Mouse (Mus musculus) lung, postnatal 0 days (tissue): ENCODE measurements around the gene Pitpnc1. TPM values are rescaled to one million over a fixed set of nuclear protein-coding genes. Genes with fewer than 3 reads are reported as not detected.

ENCODE experiments used
- ATAC-seq: fragments of 200-750 bp; cut with Nextera tagmentation; 2 replicates; pipeline ENCODE4 v1.8.0; 2017; ENCODE audit warnings: moderate library complexity
- DNase-seq: peaks from one replicate; pipeline ENCODE4 v3.0.0-alpha.2; 2016; ENCODE audit warnings: low spot score
- H3K27ac ChIP-seq: fragments of 300-500 bp; sonication (generic); 2 replicates; pipeline ENCODE4 v1.5.1; 2014; ENCODE audit warnings: antibody characterized with exemption, mild to moderate bottlenecking, low read length, mixed read lengths
- H3K27me3 ChIP-seq: fragments of 300-500 bp; sonication (generic); replicated peaks from 2 replicates; pipeline ENCODE4 v1.6.1; 2014; ENCODE audit warnings: low read length, mixed read lengths; ENCODE audit not compliant: insufficient read depth
- H3K36me3 ChIP-seq: fragments of 300-500 bp; sonication (generic); 2 replicates; pipeline ENCODE4 v1.6.1; 2014; ENCODE audit warnings: low read length, mixed read lengths; ENCODE audit not compliant: insufficient read depth
- H3K4me1 ChIP-seq: fragments of 300-500 bp; sonication (generic); 2 replicates; pipeline ENCODE4 v1.6.1; 2014; ENCODE audit warnings: antibody characterized with exemption, low read depth, low read length, mixed read lengths; ENCODE audit not compliant: insufficient read depth
- H3K4me2 ChIP-seq: fragments of 300-500 bp; sonication (generic); replicated peaks from 2 replicates; pipeline ENCODE4 v1.6.1; 2014; ENCODE audit warnings: low read depth, mild to moderate bottlenecking, low read length, moderate library complexity, mixed read lengths
- H3K4me3 ChIP-seq: fragments of 300-500 bp; sonication (generic); 2 replicates; pipeline ENCODE4 v1.5.1; 2014; ENCODE audit warnings: low read depth, low read length
- H3K9ac ChIP-seq: fragments of 300-500 bp; sonication (generic); replicated peaks from 2 replicates; pipeline ENCODE4 v1.6.1; 2014; ENCODE audit warnings: low read depth, mild to moderate bottlenecking
- H3K9me3 ChIP-seq: fragments of 300-500 bp; sonication (generic); 2 replicates; pipeline ENCODE4 v1.6.1; 2016; ENCODE audit warnings: low read length, mixed read lengths
- CTCF ChIP-seq: IDR thresholded peaks from 2 replicates; pipeline ENCODE4 v1.5.1; 2016; ENCODE audit warnings: antibody characterized with exemption, mild to moderate bottlenecking
- EP300 ChIP-seq: IDR thresholded peaks from 2 replicates; pipeline ENCODE4 v1.6.1; 2016; ENCODE audit warnings: antibody characterized with exemption, mild to moderate bottlenecking, control low read depth
- WGBS: fragments of 180-500 bp; shearing (Covaris S2); extraction: QIAGEN DNeasy Blood & Tissue Kit; methylation state at CpG from one replicate; pipeline ENCODE4 v1.1.7; 2014; 5-methylcytosine and 5-hydroxymethylcytosine counted together
- polyA plus RNA-seq: library from polyadenylated mRNA; unstranded; fragments of >200 nt; fragmentation: Nextera tagmentation; extraction: Ambion mirVana; gene quantifications from 2 replicates; pipeline ENCODE4 v1.2.1, GENCODE M21; 2015

The Pitpnc1 gene
- polyA plus RNA-seq, 1 experiment from 2014 or later = 16.3 TPM

GRCm38 (mm10) chr11:107337391-107338148, 132.9 kb downstream of the Pitpnc1 start:
- peak overlapping the region; percentile 42 for H3K4me2 ChIP-seq
- no peak overlapping the region; the same call in 1 of the 2 replicates for H3K4me3 ChIP-seq
- H3K9me3 ChIP-seq = no peaks in the 10 kb centered on the region
- H3K27ac ChIP-seq = peak overlapping the region; percentile 57
- peak; percentile 59 for ATAC-seq
- no peaks in the 10 kb centered on the region for H3K36me3 ChIP-seq
- TF ChIP-seq EP300 (peak; percentile 41; the same call in 1 of the 2 replicates), CTCF (no peak)
- DNase-seq = peak; percentile 80
- H3K9ac ChIP-seq = no peak overlapping the region
- peaks cover 20% of the 10 kb centered on the region for H3K4me1 ChIP-seq
- WGBS = 26% methylated on average over 18 of the region's 18 CpGs
- no peaks in the 10 kb centered on the region for H3K27me3 ChIP-seq

- no peaks in the 10 kb centered on the region for H3K27me3 ChIP-seq
- H3K9ac ChIP-seq = no peak overlapping the region
- no peak overlapping the region for H3K4me3 ChIP-seq
- ATAC-seq (0 out of 2 replicates have a peak, but pooled peaks have one; percentile 20), DNase-seq (peak; percentile 51)
- peak overlapping the region; percentile 75 for H3K27ac ChIP-seq
- peaks cover 12% of the 10 kb centered on the region; the same call in 1 of the 2 replicates for H3K4me1 ChIP-seq
- TF ChIP-seq EP300 = no peak
- TF ChIP-seq CTCF = no peak
- 73% methylated on average over 11 of the region's 11 CpGs for WGBS
- no peaks in the 10 kb centered on the region for H3K9me3 ChIP-seq
- H3K4me2 ChIP-seq = 0 out of 2 replicates have a peak overlapping the region, but pooled peaks have one; percentile 4
- H3K36me3 ChIP-seq = no peaks in the 10 kb centered on the region
Measured at GRCm38 (mm10) chr11:107335756-107336155, 134.7 kb downstream of the Pitpnc1 start.

- Histone ChIP-seq H3K27me3 (no peaks in the 10 kb centered on the region), H3K4me3 (no peak overlapping the region), H3K4me2 (no peak overlapping the region), H3K9ac (no peak overlapping the region), H3K27ac (peak overlapping the region; percentile 72), H3K9me3 (no peaks in the 10 kb centered on the region), H3K36me3 (no peaks in the 10 kb centered on the region), H3K4me1 (peaks cover 9% of the 10 kb centered on the region; the same call in 1 of the 2 replicates)
- 49% methylated on average over 15 of the region's 15 CpGs for WGBS
- ATAC-seq (peak; percentile 75), DNase-seq (peak; percentile 78)
- TF ChIP-seq CTCF = no peak
- peak; percentile 94 for TF ChIP-seq EP300
Measured at GRCm38 (mm10) chr11:107334849-107335484, 135.5 kb downstream of the Pitpnc1 start.

GRCm38 (mm10) chr11:107332905-107333304, 137.6 kb downstream of the Pitpnc1 start:
- Histone ChIP-seq H3K9ac (no peak overlapping the region), H3K27ac (no peak overlapping the region), H3K9me3 (no peaks in the 10 kb centered on the region), H3K27me3 (no peaks in the 10 kb centered on the region), H3K36me3 (no peaks in the 10 kb centered on the region), H3K4me1 (peaks cover 9% of the 10 kb centered on the region; the same call in 1 of the 2 replicates), H3K4me3 (no peak overlapping the region), H3K4me2 (no peak overlapping the region)
- no peak for DNase-seq
- peak; percentile 52 for TF ChIP-seq CTCF
- no peak for TF ChIP-seq EP300
- WGBS = 97% methylated on average over 3 of the region's 3 CpGs
- no peak for ATAC-seq

- Histone ChIP-seq H3K27me3 (no peaks in the 10 kb centered on the region), H3K36me3 (no peaks in the 10 kb centered on the region), H3K4me1 (peaks cover 3% of the 10 kb centered on the region; the same call in 1 of the 2 replicates), H3K27ac (no peak overlapping the region), H3K9ac (no peak overlapping the region), H3K9me3 (no peaks in the 10 kb centered on the region), H3K4me2 (no peak overlapping the region), H3K4me3 (no peak overlapping the region)
- TF ChIP-seq CTCF (no peak), EP300 (no peak)
- ATAC-seq = no peak
- 82% methylated on average over 13 of the region's 13 CpGs for WGBS
- DNase-seq = no peak
Measured at GRCm38 (mm10) chr11:107332332-107332731, 138.2 kb downstream of the Pitpnc1 start.

- Histone ChIP-seq H3K36me3 (no peaks in the 10 kb centered on the region), H3K4me3 (no peak overlapping the region), H3K4me1 (no peaks in the 10 kb centered on the region), H3K9ac (no peak overlapping the region), H3K27me3 (no peaks in the 10 kb centered on the region), H3K4me2 (no peak overlapping the region), H3K27ac (no peak overlapping the region), H3K9me3 (no peaks in the 10 kb centered on the region)
- TF ChIP-seq CTCF = no peak
- no peak for TF ChIP-seq EP300
- DNase-seq (no peak), ATAC-seq (no peak)
- WGBS = 92% methylated on average over 2 of the region's 2 CpGs
Measured at GRCm38 (mm10) chr11:107331425-107331824, 139.1 kb downstream of the Pitpnc1 start.
